Mouse (Mus musculus): Measurements from ENCODE around the gene Cbl.

DNA sequence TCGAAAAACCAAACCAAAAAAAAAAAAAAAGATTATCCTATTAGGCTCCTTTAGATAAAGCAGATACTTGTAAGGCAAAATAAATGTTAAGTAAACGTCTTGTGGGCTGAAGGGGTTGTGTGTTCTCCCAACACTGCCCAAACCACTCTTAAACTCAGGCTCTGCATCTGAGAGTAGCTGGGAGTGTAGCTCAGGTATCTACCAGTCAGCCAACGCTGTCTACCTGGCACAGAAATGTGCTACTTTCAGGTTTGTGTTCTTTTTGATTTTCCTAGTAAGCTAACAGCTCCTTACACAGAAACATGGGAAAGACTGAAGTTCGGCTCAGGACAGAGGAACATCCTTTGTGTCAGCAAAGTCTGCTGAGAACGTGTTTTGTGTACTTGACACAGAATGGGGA, 101.6 kb downstream of the Cbl start:
- no peak for TF ChIP-seq CTCF (IDR thresholded peaks at IDR 0.05; ENCODE audit: low read depth)
- no peak for TF ChIP-seq EP300 (optimal IDR thresholded peaks at IDR 0.05)
